Mouse (Mus musculus) midbrain, embryonic 13.5 days (tissue): Measurements from ENCODE around the gene Ttc19. TPM values are rescaled to one million over a fixed set of nuclear protein-coding genes. Genes with fewer than 3 reads are reported as not detected.
"Not testable (repeated sequence)": the region's sequence is repeated elsewhere in the genome, so short reads cannot be mapped to it uniquely, and the experiment has no call there.

ENCODE experiments used
- ATAC-seq: fragments of 200-750 bp; cut with Nextera tagmentation; 2 replicates; pipeline ENCODE4 v1.8.0; 2017; ENCODE audit warnings: mild to moderate bottlenecking, moderate TSS enrichment, moderate library complexity
- H3K27ac ChIP-seq: fragments of 300-500 bp; sonication (generic); 2 replicates; pipeline ENCODE4 v1.5.1; 2015; ENCODE audit warnings: inconsistent platforms, mild to moderate bottlenecking, moderate library complexity
- H3K27me3 ChIP-seq: fragments of 300-500 bp; sonication (generic); 2 replicates; pipeline ENCODE4 v1.6.1; 2015; ENCODE audit warnings: mild to moderate bottlenecking, inconsistent platforms
- H3K36me3 ChIP-seq: fragments of 300-500 bp; sonication (generic); 2 replicates; pipeline ENCODE4 v1.6.1; 2015; ENCODE audit warnings: mild to moderate bottlenecking, inconsistent platforms
- H3K4me1 ChIP-seq: fragments of 300-500 bp; sonication (generic); replicated peaks from 2 replicates; pipeline ENCODE4 v1.6.1; 2015; ENCODE audit warnings: inconsistent platforms
- H3K4me2 ChIP-seq: fragments of 300-500 bp; sonication (generic); replicated peaks from 2 replicates; pipeline ENCODE4 v1.6.1; 2015; ENCODE audit warnings: moderate library complexity, mild to moderate bottlenecking, inconsistent platforms
- H3K4me3 ChIP-seq: fragments of 300-500 bp; sonication (generic); replicated peaks from 2 replicates; pipeline ENCODE4 v1.5.1; 2015; ENCODE audit warnings: mild to moderate bottlenecking, inconsistent platforms
- H3K9ac ChIP-seq: fragments of 300-500 bp; sonication (generic); replicated peaks from 2 replicates; pipeline ENCODE4 v1.6.1; 2015; ENCODE audit warnings: mild to moderate bottlenecking, inconsistent platforms
- H3K9me3 ChIP-seq: fragments of 300-500 bp; sonication (generic); 2 replicates; pipeline ENCODE4 v1.6.1; 2016; ENCODE audit warnings: mild to moderate bottlenecking, inconsistent platforms
- WGBS: fragments of 180-500 bp; shearing (Covaris S2); methylation state at CpG from one replicate; pipeline ENCODE4 v1.1.7; 2015; 5-methylcytosine and 5-hydroxymethylcytosine counted together
- polyA plus RNA-seq: library from polyadenylated mRNA; unstranded; fragments of >200 nt; fragmentation: Nextera tagmentation; extraction: Ambion mirVana; gene quantifications from 2 replicates; pipeline ENCODE4 v1.2.1, GENCODE M21; 2015

Ttc19 gene
- polyA plus RNA-seq, 1 experiment from 2014 or later = 38.2 TPM

DNA sequence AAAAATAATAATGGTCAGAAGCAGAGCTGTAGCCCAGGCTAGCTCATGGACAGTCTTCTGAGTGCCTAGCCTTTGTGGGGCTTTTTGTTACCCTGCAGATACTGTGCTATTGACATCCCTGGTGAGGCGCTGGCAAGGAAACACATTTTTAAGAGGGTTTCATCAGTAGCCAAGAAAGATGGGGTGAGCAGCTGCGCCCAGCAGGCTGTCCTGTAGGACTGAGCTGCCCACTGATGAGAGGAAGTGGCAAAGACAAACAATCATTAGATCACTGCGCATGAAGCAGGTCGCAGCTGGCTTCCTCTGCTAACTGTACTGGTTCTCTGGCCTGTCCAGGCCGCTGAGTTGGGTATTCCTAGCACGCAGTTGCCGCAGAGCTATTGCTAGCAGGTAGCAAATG, 17.7 kb upstream of the Ttc19 start:
- no peak overlapping the region for H3K4me3 ChIP-seq
- no peak overlapping the region for H3K4me2 ChIP-seq
- no peaks in the 10 kb centered on the region for H3K36me3 ChIP-seq
- H3K4me1 ChIP-seq = peaks cover 28% of the 10 kb centered on the region
- H3K9me3 ChIP-seq = no peaks in the 10 kb centered on the region
- no peak overlapping the region for H3K27ac ChIP-seq
- WGBS = 83% methylated on average over 7 of the region's 7 CpGs
- H3K27me3 ChIP-seq = no peaks in the 10 kb centered on the region
- no peak overlapping the region for H3K9ac ChIP-seq
- ATAC-seq = no peak

DNA sequence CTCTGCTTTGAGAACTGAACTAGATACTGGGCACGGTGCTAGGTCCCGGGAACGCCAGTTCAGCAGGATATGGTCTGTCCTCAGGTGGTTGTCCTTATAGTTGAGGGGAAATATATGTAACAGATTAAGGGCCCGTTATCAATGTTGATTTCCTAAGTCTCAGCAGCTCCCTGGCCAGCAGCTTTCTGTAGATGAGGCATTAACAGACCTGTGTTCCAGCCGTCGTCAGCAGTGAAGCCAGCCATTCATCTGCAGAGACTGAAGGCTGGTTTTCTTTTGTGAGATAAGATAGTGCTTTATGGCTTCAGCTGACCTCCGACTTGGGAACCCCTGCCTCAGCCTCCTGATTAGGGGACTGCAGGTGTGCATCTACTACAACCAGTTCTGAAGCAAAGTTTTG, 17.3 kb upstream of the Ttc19 start:
- Histone ChIP-seq H3K4me1 (peaks cover 26% of the 10 kb centered on the region), H3K36me3 (no peaks in the 10 kb centered on the region), H3K9ac (no peak overlapping the region), H3K27ac (no peak overlapping the region), H3K27me3 (no peaks in the 10 kb centered on the region), H3K4me2 (no peak overlapping the region), H3K9me3 (no peaks in the 10 kb centered on the region), H3K4me3 (no peak overlapping the region)
- ATAC-seq = no peak
- WGBS = 73% methylated on average over 7 of the region's 7 CpGs

GRCm38 (mm10) chr11:62265642-62266041, 15.6 kb upstream of the Ttc19 start:
- Histone ChIP-seq H3K27me3 (no peaks in the 10 kb centered on the region), H3K9me3 (no peaks in the 10 kb centered on the region), H3K27ac (peak overlapping the region; percentile 35; the same call in 1 of the 2 replicates), H3K4me1 (peaks cover 24% of the 10 kb centered on the region), H3K4me2 (no peak overlapping the region), H3K4me3 (no peak overlapping the region), H3K9ac (no peak overlapping the region), H3K36me3 (no peaks in the 10 kb centered on the region)
- 40% methylated on average over 7 of the region's 7 CpGs for WGBS
- no peak for ATAC-seq

DNA sequence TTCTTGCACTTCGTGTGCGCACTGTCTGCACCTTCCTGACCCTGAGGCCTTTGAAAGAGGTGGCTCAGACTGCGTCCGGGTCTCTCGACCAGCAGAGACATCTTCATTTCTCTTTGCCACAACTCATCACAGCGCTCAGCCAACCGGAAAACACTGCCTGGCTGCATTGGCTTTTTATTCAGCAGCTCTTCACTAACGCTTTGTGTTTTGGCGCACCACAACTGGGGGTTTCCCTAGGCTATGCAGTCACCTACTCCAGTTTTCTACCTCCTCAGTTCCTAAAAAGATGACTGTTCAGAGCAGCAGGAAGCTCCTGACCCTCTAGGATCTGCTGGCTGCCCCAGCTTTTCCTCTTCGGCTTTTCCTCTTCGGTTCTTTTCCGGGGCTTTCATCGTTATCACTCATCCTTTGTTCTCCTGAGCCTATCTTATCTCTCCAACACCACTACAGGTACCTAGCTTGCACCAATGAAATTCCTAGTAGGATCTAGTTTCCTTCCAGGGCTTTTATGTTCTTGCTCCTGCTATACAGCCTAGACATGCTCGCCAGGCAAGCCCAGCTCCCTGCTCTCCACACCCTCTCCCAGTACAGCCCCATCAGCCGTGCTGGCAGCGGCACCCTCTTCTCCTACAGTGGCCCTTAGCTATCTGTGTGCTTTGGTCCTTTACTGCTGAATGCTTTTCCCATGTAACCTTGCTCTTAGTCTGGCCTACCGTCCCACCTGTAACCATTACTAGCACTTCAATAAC, 14.6 kb upstream of the Ttc19 start:
- peaks cover 24% of the 10 kb centered on the region for H3K4me1 ChIP-seq
- 37% methylated on average over 17 of the region's 17 CpGs for WGBS
- H3K9ac ChIP-seq = 0 out of 2 replicates have a peak overlapping the region, but pooled peaks have one; percentile 44
- H3K4me2 ChIP-seq = peak overlapping the region; percentile 27; the same call in 1 of the 2 replicates
- 0 out of 2 replicates have a peak overlapping the region, but pooled peaks have one; percentile 9 for H3K27ac ChIP-seq
- H3K4me3 ChIP-seq = no peak overlapping the region
- no peak for ATAC-seq
- no peaks in the 10 kb centered on the region for H3K9me3 ChIP-seq
- H3K36me3 ChIP-seq = no peaks in the 10 kb centered on the region
- H3K27me3 ChIP-seq = no peaks in the 10 kb centered on the region

DNA sequence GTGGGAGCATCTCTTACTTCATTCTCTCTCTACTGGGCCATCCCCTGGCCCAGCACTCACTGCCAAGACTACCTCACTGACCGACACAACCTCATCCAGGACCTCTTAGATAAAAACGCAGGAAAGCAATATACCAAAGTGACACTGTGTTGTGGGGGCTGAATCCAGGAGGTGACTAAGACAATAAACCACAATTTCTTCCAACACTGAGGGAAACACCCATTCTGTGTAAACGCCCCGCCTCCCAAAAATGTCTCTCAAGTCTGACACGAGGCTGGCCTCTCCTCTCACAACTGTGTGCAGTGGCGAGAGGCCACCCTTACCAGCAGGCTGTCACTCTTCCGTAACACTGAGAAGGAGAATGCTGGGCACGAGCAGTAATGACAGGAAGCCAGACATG, 12.9 kb upstream of the Ttc19 start:
- Histone ChIP-seq H3K9me3 (no peaks in the 10 kb centered on the region), H3K36me3 (no peaks in the 10 kb centered on the region), H3K4me2 (no peak overlapping the region), H3K27ac (no peak overlapping the region), H3K4me3 (no peak overlapping the region), H3K27me3 (no peaks in the 10 kb centered on the region), H3K9ac (no peak overlapping the region), H3K4me1 (peaks cover 24% of the 10 kb centered on the region)
- no peak for ATAC-seq
- WGBS = 83% methylated on average over 8 of the region's 8 CpGs

DNA sequence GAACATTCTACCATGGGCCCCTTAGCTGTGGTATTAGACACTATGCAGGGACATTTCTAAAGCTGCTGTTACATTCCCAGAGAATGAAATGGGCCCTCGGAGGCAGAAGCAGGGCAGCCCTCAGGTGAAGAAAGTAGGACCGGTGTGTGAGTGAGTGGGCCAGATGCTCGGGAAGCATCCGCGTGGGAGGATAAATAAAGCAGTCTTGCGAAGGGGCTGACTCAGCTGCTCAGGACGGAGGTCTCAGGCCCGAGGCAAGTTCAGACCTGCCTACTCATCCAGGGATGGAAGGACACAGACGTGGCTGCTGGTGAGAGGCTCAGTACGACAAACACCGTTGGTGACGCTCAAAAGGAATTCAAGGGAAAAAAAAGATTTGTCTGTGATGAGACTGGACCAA, 12.2 kb upstream of the Ttc19 start:
- Histone ChIP-seq H3K4me1 (peaks cover 24% of the 10 kb centered on the region), H3K27me3 (no peaks in the 10 kb centered on the region), H3K27ac (no peak overlapping the region), H3K36me3 (no peaks in the 10 kb centered on the region), H3K4me2 (no peak overlapping the region), H3K9ac (no peak overlapping the region), H3K4me3 (no peak overlapping the region), H3K9me3 (no peaks in the 10 kb centered on the region)
- 77% methylated on average over 12 of the region's 12 CpGs for WGBS
- no peak for ATAC-seq

- H3K4me2 ChIP-seq = no peak overlapping the region
- 61% methylated on average over 5 of the region's 5 CpGs for WGBS
- H3K9ac ChIP-seq = no peak overlapping the region
- no peaks in the 10 kb centered on the region for H3K36me3 ChIP-seq
- no peaks in the 10 kb centered on the region for H3K9me3 ChIP-seq
- ATAC-seq = no peak
- H3K4me3 ChIP-seq = no peak overlapping the region
- H3K4me1 ChIP-seq = peaks cover 18% of the 10 kb centered on the region
- H3K27ac ChIP-seq = no peak overlapping the region
- H3K27me3 ChIP-seq = no peaks in the 10 kb centered on the region
Observed at GRCm38 (mm10) chr11:62270851-62271250, 10.4 kb upstream of the Ttc19 start.

- Histone ChIP-seq H3K4me3 (no peak overlapping the region), H3K27me3 (no peaks in the 10 kb centered on the region), H3K4me1 (peaks cover 3% of the 10 kb centered on the region), H3K4me2 (no peak overlapping the region), H3K36me3 (no peaks in the 10 kb centered on the region), H3K9me3 (no peaks in the 10 kb centered on the region), H3K27ac (no peak overlapping the region), H3K9ac (no peak overlapping the region)
- no peak for ATAC-seq
- WGBS = 69% methylated on average over 8 of the region's 8 CpGs
Observed at GRCm38 (mm10) chr11:62277086-62277485, 4.2 kb upstream of the Ttc19 start.

DNA sequence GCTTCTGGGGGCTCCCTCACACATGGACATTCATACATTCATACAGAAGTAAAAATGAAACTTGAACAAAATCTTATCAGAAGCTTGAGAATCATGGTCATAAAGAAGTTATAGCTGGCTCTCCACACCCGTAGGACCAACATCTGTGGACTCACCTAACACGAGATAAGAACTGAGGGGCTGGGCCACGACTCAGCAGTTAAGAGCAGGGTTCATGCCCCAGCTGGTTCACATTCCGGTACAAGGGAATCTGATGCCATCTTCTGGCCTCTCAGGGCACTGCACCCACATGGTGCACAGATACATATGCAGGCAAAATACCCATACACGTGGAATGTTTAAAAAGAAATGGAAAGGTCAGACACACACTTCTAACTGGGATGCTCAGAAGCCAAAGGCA, 3.2 kb upstream of the Ttc19 start:
- Histone ChIP-seq H3K4me3 (no peak overlapping the region), H3K36me3 (0 out of 2 replicates have a peak, but pooled peaks cover under 1% of the 10 kb centered on the region), H3K9ac (no peak overlapping the region), H3K4me1 (peaks cover 10% of the 10 kb centered on the region), H3K27me3 (no peaks in the 10 kb centered on the region), H3K27ac (no peak overlapping the region), H3K9me3 (no peaks in the 10 kb centered on the region), H3K4me2 (no peak overlapping the region)
- 30% methylated on average over 5 of the region's 5 CpGs for WGBS
- no peak for ATAC-seq

GRCm38 (mm10) chr11:62281601-62281997, 326 bp downstream of the Ttc19 start:
- no peak; the same call in 1 of the 2 replicates for ATAC-seq
- H3K36me3 ChIP-seq = peaks cover 29% of the 10 kb centered on the region
- peaks cover 10% of the 10 kb centered on the region for H3K4me1 ChIP-seq
- H3K9me3 ChIP-seq = no peaks in the 10 kb centered on the region
- no peaks in the 10 kb centered on the region for H3K27me3 ChIP-seq
- H3K4me3 ChIP-seq = peak overlapping the region; percentile 77
- peak overlapping the region; percentile 86 for H3K9ac ChIP-seq
- H3K27ac ChIP-seq = peak overlapping the region; percentile 88
- H3K4me2 ChIP-seq = peak overlapping the region; percentile 72
- under 1% methylated on average over 44 of the region's 57 CpGs for WGBS

DNA sequence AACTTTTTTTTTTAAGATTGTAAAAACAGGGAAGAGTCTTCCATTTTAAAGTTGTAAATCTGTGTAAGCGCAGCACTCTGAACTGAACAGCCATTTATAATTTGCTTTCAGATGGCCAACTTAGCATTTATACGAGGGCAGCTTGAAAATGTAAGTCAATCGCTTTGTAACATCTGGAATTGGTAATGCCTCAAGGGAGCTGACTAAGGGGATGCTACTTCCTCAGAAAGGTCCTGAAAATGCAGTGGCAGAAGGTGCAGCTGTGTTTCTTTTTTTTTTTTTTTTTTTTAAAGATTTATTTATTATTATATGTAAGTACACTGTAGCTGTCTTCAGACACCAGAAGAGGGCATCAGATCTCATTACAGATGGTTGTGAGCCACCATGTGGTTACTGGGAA, 2.7 kb downstream of the Ttc19 start:
- not testable (repeated sequence) for H3K27ac ChIP-seq, H3K9ac ChIP-seq, H3K4me2 ChIP-seq, H3K9me3 ChIP-seq, H3K4me3 ChIP-seq, H3K27me3 ChIP-seq, ATAC-seq
- 86% methylated on average over 3 of the region's 3 CpGs for whole genome bisulfite sequencing
- Histone ChIP-seq H3K36me3 (peaks cover 51% of the 10 kb centered on the region), H3K4me1 (peaks cover 10% of the 10 kb centered on the region)

DNA sequence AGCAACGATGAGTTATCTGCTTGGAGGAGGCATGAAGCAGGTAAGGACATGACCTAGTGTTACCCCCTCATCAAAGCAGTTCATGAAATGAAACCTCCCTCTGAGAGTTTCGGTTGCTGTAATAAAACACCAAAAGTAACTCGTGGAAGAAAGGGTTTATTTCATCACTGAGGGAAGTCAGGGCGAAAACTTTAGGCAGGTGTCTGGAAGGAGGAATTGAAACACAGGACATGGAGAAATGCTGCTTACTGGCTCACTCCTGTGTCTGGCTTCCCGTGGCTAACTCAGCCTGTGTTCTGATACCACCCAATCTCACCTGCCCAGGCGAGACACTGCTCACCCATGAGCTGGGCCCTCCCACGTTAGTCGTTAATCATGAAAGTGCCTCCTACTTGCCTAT, 3.7 kb downstream of the Ttc19 start:
- WGBS = 92% methylated on average over 8 of the region's 8 CpGs
- Histone ChIP-seq H3K4me2 (no peak overlapping the region), H3K4me1 (peaks cover 10% of the 10 kb centered on the region), H3K9me3 (no peaks in the 10 kb centered on the region), H3K9ac (no peak overlapping the region), H3K36me3 (peaks cover 58% of the 10 kb centered on the region), H3K27ac (no peak overlapping the region), H3K4me3 (no peak overlapping the region), H3K27me3 (no peaks in the 10 kb centered on the region)
- no peak for ATAC-seq

DNA sequence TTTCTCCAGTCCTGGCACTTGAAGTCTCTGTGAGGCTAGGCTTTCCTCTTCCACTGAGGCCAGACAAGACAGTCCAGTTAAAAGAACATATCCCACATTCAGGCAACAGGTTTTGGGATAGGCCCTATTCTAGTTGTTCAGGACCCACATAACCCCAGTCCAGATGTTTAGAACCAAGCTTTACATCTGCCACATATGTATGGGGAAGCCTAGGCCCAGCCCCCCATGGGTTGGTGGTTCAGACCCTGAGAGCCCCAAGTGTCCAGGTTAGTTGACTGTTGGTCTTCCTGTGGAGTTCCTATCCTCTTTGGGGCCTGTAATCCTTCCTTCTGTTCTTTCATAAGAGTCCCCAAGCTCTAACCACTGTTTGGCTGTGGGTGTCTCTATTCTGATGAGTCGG, 6.4 kb downstream of the Ttc19 start:
- WGBS = 96% methylated on average over 1 of the region's 1 CpGs
- Histone ChIP-seq H3K4me3 (no peak overlapping the region), H3K27ac (no peak overlapping the region), H3K9ac (no peak overlapping the region), H3K36me3 (peaks cover 71% of the 10 kb centered on the region), H3K4me1 (peaks cover 2% of the 10 kb centered on the region), H3K27me3 (no peaks in the 10 kb centered on the region), H3K9me3 (no peaks in the 10 kb centered on the region), H3K4me2 (no peak overlapping the region)
- ATAC-seq = no peak
